Mouse (Mus musculus): ENCODE data around the gene Kcnd3.

DNA sequence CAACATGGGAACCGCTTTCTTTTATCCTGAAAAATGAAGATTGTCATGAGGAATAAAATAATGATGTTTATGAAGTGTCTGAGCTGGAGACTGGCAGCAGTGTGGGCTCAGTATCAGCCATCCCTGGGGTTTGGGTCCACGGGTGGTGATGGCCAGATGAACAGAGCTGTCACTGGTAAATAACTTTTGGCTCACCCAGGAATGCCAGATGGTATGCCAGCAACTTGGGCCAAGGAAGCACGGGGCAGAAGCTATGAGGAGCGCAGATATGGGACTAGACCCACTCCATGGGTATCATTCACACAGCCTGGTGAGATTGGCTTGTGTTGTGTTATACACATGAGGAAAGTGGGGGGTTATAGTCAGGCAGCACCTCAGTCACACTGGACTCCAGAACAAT lies 26.7 kb downstream of the Kcnd3 start:
- TF ChIP-seq CTCF (IDR thresholded peaks at IDR 0.05) (no peak), EP300 (IDR thresholded peaks at IDR 0.05; ENCODE audit: insufficient read depth, low read depth, low read length) (no peak), POLR2A (IDR thresholded peaks at IDR 0.05; ENCODE audit: insufficient read depth, low read depth, low read length) (no peak)

All from heart, adult 2 months (tissue).